Mouse (Mus musculus) left cerebral cortex, postnatal 4 days (tissue): ENCODE results near the gene Cldn19. TPM values are rescaled to one million over a fixed set of nuclear protein-coding genes. Genes with fewer than 3 reads are reported as not detected.
"Not testable (repeated sequence)": the region's sequence is repeated elsewhere in the genome, so short reads cannot be mapped to it uniquely, and the experiment has no call there.

Experiments used
- DNase-seq: peaks from one replicate; pipeline ENCODE4 v3.0.0-alpha.2; 2022
- intact Hi-C: fragments of 180-260 bp; cut with DNase I; formaldehyde crosslinking; loops from one replicate; pipeline ENCODE4 v1.15.1; 2025
- total RNA-seq, 2 experiments: library from RNA; stranded (reverse); gene quantifications; 2 replicates each; pipeline ENCODE4 v1.2.3; 2021

Cldn19 gene
- total RNA-seq, 2 experiments from 2014 or later, result 0.12 to 0.14 TPM

- intact Hi-C loops, result no loop called here
- no peak for DNase-seq
Measured at GRCm38 (mm10) chr4:119252025-119252808, 3.0 kb upstream of the Cldn19 start.

- DNase-seq, result peak; percentile 66
- intact Hi-C loops, result no loop called here
Measured at GRCm38 (mm10) chr4:119254012-119254618, 1.1 kb upstream of the Cldn19 start.

- DNase-seq, result no peak
- intact Hi-C loops, result no loop called here
Measured at GRCm38 (mm10) chr4:119257083-119257482, 1.9 kb downstream of the Cldn19 start.

- intact Hi-C loops, result no loop called here
Measured at GRCm38 (mm10) chr4:119259344-119260254, 4.4 kb downstream of the Cldn19 start.

GRCm38 (mm10) chr4:119261087-119261713 is 6.0 kb downstream of the Cldn19 start:
- DNase-seq, result no peak
- intact Hi-C loops, result no loop called here

More at GRCm38 (mm10) chr4:119259344-119260254, 4.4 kb downstream of the Cldn19 start:
- no peak for DNase-seq

GRCm38 (mm10) chr4:119262483-119262882 is 7.3 kb downstream of the Cldn19 start:
- intact Hi-C loops, result no loop called here

GRCm38 (mm10) chr4:119263459-119263858 is 8.2 kb downstream of the Cldn19 start:
- intact Hi-C loops, result no loop called here
- DNase-seq, result no peak

More at GRCm38 (mm10) chr4:119262483-119262882, 7.3 kb downstream of the Cldn19 start:
- no peak for DNase-seq

- DNase-seq, result no peak
- intact Hi-C loops, result no loop called here
Measured at GRCm38 (mm10) chr4:119266606-119267005, 11.4 kb downstream of the Cldn19 start.

- no peak for DNase-seq
- intact Hi-C loops, result no loop called here
Measured at GRCm38 (mm10) chr4:119274627-119275026, 19.4 kb downstream of the Cldn19 start.

- intact Hi-C loops, result no loop called here
- no peak for DNase-seq
Measured at GRCm38 (mm10) chr4:119275226-119275625, 20.0 kb downstream of the Cldn19 start.

- intact Hi-C loops, result no loop called here
- DNase-seq, result no peak
Measured at GRCm38 (mm10) chr4:119275726-119276125, 20.5 kb downstream of the Cldn19 start.

- intact Hi-C loops, DNase-seq: not testable (repeated sequence)
Measured at GRCm38 (mm10) chr4:119278784-119279183, 23.6 kb downstream of the Cldn19 start.

- intact Hi-C loops, result no loop called here
Measured at GRCm38 (mm10) chr4:119284861-119285260, 29.6 kb downstream of the Cldn19 start.

GRCm38 (mm10) chr4:119285336-119285735 is 30.1 kb downstream of the Cldn19 start:
- intact Hi-C loops, result no loop called here
- no peak for DNase-seq

More at GRCm38 (mm10) chr4:119284861-119285260, 29.6 kb downstream of the Cldn19 start:
- no peak for DNase-seq

GRCm38 (mm10) chr4:119291921-119292320 is 36.7 kb downstream of the Cldn19 start:
- DNase-seq, result no peak
- intact Hi-C loops, result no loop called here

GRCm38 (mm10) chr4:119292771-119293573 is 37.8 kb downstream of the Cldn19 start:
- intact Hi-C loops, result no loop called here
- DNase-seq, result peak; percentile 58

- intact Hi-C loops, result no loop called here
- peak; percentile 33 for DNase-seq
Measured at GRCm38 (mm10) chr4:119293574-119294258, 38.5 kb downstream of the Cldn19 start.

- intact Hi-C loops, result no loop called here
- peak; percentile 100 for DNase-seq
Measured at GRCm38 (mm10) chr4:119294415-119295133, 39.4 kb downstream of the Cldn19 start, which contains the start of gene Ybx1. Ybx1 (minus strand) TSS chr4:119294604.

GRCm38 (mm10) chr4:119295134-119295453 is 39.9 kb downstream of the Cldn19 start:
- intact Hi-C loops, result no loop called here
- DNase-seq, result no peak
